Mouse (Mus musculus): ENCODE measurements around the gene Rbm33.
A peak's percentile ranks its signal among the peaks of the same experiment; 100 is the strongest.

The Rbm33 gene

DNA sequence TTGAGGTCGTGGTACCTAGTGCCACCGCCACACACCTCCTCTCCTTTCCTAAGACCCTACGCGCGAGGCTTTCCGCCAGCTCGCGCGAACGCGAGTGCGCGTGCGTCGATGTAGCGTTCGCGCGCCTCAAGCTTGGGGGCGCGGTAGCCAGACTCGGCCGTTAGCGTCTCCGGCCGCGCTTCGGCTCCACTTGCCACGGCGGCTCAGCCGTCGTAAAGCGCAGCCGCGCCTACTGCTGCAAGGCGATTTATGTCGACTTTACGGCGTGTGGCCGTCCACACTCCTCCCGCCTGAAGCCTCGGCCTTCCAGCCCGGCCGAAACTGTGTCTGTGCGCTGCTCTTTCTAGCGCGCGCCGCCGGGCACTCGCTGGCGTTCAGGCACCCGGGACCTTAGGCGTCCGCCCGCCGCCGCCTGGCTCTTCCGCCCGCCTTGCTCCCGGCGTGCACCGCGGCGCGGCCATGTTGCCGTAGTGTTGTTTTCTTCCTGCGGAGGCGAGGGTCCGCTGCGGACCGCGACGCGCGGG lies at the start of gene Rbm33:
Rbm33 (plus strand) TSS at position 400 of the 524 bp plus-strand sequence.
- peak; percentile 87 for DNase-seq

DNA sequence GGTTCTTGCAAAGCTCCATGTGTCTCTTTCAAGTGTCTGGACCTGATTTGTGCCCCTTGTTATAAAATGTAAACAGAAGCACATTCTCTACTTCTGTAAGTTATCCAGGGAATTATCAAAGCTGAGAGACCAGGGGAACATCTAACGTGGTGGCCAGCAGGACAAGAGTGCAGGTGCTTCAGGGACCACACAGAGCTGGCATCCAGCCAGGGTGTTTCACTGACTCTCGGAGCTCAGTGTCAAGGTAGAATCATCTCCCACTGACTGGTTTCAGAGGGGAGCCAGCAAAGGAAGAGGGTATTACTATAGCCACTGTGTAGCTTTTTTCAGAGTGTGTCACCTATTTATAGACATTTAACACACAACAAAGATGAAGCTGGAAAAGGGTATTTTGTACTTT lies 49.3 kb upstream of the Rbm33 start:
- DNase-seq, result no peak

- DNase-seq, result no peak
These were observed 47.4 kb upstream of the Rbm33 start for GRCm38 (mm10) chr5:28269469-28269991.

- no peak for DNase-seq
These were observed 44.1 kb upstream of the Rbm33 start for GRCm38 (mm10) chr5:28272836-28273235.

GRCm38 (mm10) chr5:28277279-28277678 lies 39.6 kb upstream of the Rbm33 start:
- no peak for DNase-seq

DNA sequence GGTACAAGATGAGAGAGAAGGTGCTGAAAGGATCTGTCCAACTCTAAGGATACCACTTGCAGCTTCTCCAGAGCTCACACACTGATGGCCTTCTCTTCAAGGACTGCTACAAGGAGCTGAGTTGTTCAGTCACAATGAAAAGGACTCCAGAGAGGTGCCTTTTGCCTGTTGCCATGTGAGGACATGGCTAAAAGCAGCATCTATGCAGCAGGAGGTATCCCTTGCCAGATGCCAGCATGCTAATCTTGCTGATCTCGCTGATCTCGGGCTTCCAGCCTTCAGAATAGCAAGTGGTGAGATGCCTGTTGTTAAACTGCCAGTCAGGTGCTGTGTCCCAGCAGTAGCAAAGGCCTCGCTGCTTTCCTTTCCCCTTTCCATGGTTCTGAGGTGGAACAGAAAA lies 27.8 kb upstream of the Rbm33 start:
- peak; percentile 60 for DNase-seq

GRCm38 (mm10) chr5:28290630-28291029 lies 26.3 kb upstream of the Rbm33 start:
- no peak for DNase-seq

DNA sequence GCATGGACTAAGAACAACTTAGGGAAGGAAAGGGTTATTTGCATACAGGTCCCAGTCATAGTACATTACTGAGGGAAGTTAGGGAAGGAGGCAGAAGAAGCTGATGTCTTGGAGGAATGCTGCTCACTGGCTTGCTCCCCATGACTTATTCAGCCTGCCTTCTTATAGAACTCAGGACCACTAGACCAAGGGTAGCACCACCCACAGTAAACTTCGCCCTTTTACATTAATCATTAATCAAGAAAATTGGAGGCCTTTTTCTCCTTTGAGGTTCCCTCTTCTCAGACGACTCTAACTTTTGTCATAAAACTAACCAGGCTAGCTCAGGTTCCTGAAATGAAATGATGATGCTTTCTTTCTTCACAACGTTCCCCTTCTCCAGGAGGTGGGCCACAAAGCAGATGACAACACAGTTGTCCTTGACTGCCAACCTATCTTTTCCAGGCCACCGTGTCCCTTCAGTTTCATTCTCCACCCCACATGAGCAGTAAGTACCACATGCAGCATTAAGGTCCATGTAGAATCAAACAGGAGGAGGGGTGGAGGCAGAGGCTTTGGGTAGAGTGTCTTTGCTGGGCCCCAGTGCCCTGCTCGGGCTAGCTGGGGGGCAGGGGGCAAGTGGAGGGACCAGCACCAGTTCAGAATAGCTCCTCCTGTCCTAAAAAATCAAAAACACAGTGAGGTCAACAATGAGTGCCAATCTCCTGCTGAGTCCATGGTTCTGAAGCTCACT lies 25.6 kb upstream of the Rbm33 start:
- DNase-seq, result no peak

GRCm38 (mm10) chr5:28292281-28292680 lies 24.6 kb upstream of the Rbm33 start:
- DNase-seq, result no peak

GRCm38 (mm10) chr5:28293990-28294389 lies 22.9 kb upstream of the Rbm33 start:
- DNase-seq, result peak; percentile 95

- no peak for DNase-seq
These were observed 18.8 kb upstream of the Rbm33 start for GRCm38 (mm10) chr5:28298161-28298560.

- DNase-seq, result no peak
These were observed 18.2 kb upstream of the Rbm33 start for GRCm38 (mm10) chr5:28298693-28299092.

DNA sequence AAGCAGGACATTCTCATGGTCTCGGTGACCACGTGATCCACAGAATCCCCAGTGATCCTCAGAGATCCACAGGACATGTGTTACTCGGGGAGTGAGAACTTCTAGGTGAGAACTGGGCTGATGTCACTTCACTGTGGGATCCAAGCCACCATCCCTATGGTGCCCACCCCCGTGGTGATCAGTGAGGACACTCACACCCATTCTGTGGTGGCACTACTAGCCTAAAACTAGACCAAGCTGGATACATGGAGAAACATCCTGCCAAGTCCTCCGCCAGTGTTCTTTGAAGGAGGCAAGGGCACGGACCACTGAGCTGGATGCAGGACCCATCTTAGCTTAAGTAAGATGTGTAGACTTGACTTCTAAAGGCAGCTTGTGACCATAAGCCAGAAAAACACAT lies 17.6 kb upstream of the Rbm33 start:
- no peak for DNase-seq

GRCm38 (mm10) chr5:28302671-28303070 lies 14.2 kb upstream of the Rbm33 start:
- DNase-seq, result no peak

DNA sequence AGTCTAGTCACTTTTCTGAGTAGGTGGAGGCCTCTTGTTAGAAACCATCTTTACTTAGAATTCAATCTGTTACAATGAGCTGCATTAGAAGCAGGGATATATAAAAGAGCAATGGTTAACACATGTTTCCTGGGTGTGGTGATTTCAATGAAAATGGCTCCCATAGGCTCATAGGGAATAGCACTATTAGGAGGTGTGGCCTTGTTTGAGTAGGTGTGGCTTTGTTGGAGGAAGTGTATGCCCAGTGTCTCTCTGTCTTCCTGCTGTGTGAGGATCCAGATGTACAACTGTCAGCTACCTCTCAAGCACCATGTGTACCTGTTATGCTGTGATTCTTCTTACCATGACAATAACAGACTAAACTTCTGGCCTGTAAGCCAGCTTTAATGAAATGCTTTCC lies 12.4 kb upstream of the Rbm33 start:
- no peak for DNase-seq

- DNase-seq, result no peak
These were observed 1.4 kb upstream of the Rbm33 start for GRCm38 (mm10) chr5:28315526-28315925.

- no peak for DNase-seq
These were observed 685 bp upstream of the Rbm33 start for GRCm38 (mm10) chr5:28316151-28316721.

DNA sequence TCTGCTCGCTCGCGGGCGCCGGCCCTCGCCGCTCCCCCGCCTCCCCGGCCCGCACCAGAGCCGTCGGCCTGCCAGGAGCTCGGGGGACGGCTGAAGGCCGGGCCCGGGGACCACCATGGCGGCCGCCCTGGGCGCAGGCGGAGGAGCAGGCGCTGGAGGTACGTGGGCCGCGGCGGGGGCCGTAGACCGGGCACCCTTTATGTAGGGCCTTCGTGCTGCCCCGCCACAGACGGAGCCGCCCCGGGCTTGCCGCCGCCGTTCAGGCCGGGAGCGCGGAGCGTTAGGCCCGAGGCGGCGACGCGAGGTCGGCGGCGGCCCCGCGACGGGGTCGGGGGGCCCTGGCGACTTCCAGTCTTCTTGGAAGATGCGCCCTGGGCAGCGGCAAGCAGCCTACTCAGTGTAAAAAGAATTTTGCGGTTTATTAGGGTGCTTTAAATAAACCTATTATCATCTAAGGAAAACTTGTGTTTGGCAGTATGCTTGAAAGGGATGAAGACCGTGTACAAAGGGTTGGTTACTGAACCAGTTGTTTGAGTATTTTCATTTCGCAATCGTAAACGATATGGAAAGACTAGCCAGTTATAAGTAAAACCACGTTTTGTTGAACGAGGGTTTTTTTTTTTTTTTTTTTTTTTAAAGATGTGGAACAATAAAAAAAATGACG lies 464 bp downstream of the Rbm33 start:
- DNase-seq, result no peak

- DNase-seq, result no peak
These were observed 971 bp downstream of the Rbm33 start for GRCm38 (mm10) chr5:28317917-28318267.

DNA sequence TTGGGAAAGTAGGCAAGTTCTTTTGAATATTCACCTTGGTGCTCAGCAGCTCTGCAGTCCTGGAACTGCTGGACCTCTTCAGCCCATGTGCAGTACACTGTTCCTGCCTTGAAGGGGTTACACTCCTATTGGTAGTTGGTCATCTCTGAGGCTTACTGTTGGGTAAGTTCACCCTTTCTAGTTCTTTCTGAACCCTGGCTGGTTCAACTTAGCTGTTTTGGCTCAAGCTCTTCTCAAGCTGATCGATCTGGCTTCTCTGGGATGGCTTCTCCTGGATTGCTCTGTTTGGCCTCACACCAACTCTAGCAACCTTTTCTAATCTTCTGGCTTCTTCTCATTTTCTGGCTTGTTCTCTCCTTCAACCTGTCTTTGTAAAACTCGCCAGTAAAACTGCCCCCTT lies 1.8 kb downstream of the Rbm33 start:
- no peak for DNase-seq

GRCm38 (mm10) chr5:28321769-28322168 lies 4.8 kb downstream of the Rbm33 start:
- DNase-seq, result no peak

GRCm38 (mm10) chr5:28322189-28322588 lies 5.3 kb downstream of the Rbm33 start:
- DNase-seq, result peak; percentile 23

GRCm38 (mm10) chr5:28323822-28324221 lies 6.9 kb downstream of the Rbm33 start:
- no peak for DNase-seq

DNA sequence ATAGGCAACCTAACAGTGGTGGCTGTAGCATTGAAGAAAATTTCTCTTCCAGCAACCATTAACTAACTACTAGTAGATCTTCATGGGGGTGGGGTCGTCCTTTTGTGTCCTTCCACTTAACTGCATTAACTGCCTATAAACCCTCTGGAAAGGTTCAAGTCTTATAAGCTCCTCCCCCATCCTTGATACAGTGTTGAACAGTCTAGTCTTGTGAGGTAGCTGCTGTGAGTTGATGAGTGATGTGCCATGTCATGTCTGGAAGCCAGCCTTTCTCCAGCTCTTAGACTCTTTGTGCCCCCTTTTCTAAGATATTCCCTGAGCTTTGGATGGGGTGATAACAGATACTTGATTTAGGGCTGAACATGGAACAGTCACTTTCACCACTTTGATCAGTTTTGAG lies 7.5 kb downstream of the Rbm33 start:
- no peak for DNase-seq
